Mouse (Mus musculus): ENCODE data around the gene Trabd2b. TPM values are rescaled to one million over a fixed set of nuclear protein-coding genes. Genes with fewer than 3 reads are reported as not detected.

Gene Trabd2b
- total RNA-seq, 1 experiment = 0.31 TPM

- Histone ChIP-seq H3K27ac (ENCODE audit: insufficient read depth, low read depth, low read length, poor library complexity, severe bottlenecking) (no peak overlapping the region), H3K9ac (ENCODE audit: insufficient read depth, low read depth, low read length, poor library complexity, severe bottlenecking) (no peak overlapping the region), H3K4me3 (ENCODE audit: insufficient read depth in 1 of 2, low read depth in 1 of 2, low read length in 2 of 2, poor library complexity in 1 of 2, severe bottlenecking in 1 of 2) (no peak overlapping the region), H3K4me1 (ENCODE audit: control insufficient read depth in 2 of 2, insufficient read depth in 2 of 2, low read length in 2 of 2, poor library complexity in 1 of 2) (no peaks in the 10 kb centered on the region), H3K36me3 (ENCODE audit: control insufficient read depth, insufficient read depth, low read length, poor library complexity, severe bottlenecking) (no peaks in the 10 kb centered on the region), H3K9me3 (ENCODE audit: control insufficient read depth, insufficient read depth, low read depth, low read length) (no peaks in the 10 kb centered on the region)
- in situ Hi-C loops (cut with MboI; ENCODE audit: low sequenced_read_pairs in 2 of 2, unreplicated experiment in 2 of 2) = no loop called here
- TF ChIP-seq ZC3H11A (IDR thresholded peaks at IDR 0.05; ENCODE audit: borderline replicate concordance, low read depth, low read length) (no peak), ZNF384 (IDR thresholded peaks at IDR 0.05; ENCODE audit: low read depth, low read length) (no peak), HCFC1 (IDR thresholded peaks at IDR 0.05; ENCODE audit: borderline replicate concordance, insufficient read depth, low read length) (no peak), MAFK (IDR thresholded peaks at IDR 0.05; ENCODE audit: insufficient read depth, low read depth, low read length) (no peak)
- no peak for DNase-seq (ENCODE audit: low read depth, low spot score)
Observed at GRCm38 (mm10) chr4:114560638-114561216, 154.2 kb downstream of the Trabd2b start.

GRCm38 (mm10) chr4:114564131-114564695 lies 157.7 kb downstream of the Trabd2b start:
- Histone ChIP-seq H3K9ac (ENCODE audit: insufficient read depth, low read depth, low read length, poor library complexity, severe bottlenecking) (no peak overlapping the region), H3K4me3 (ENCODE audit: insufficient read depth in 1 of 2, low read depth in 1 of 2, low read length in 2 of 2, poor library complexity in 1 of 2, severe bottlenecking in 1 of 2) (no peak overlapping the region), H3K36me3 (ENCODE audit: control insufficient read depth, insufficient read depth, low read length, poor library complexity, severe bottlenecking) (no peaks in the 10 kb centered on the region), H3K4me1 (ENCODE audit: control insufficient read depth in 2 of 2, insufficient read depth in 2 of 2, low read length in 2 of 2, poor library complexity in 1 of 2) (no peaks in the 10 kb centered on the region), H3K9me3 (ENCODE audit: control insufficient read depth, insufficient read depth, low read depth, low read length) (no peaks in the 10 kb centered on the region), H3K27ac (ENCODE audit: insufficient read depth, low read depth, low read length, poor library complexity, severe bottlenecking) (no peak overlapping the region)
- TF ChIP-seq CHD2 (IDR thresholded peaks at IDR 0.05; ENCODE audit: low read depth, low read length) (no peak), HCFC1 (IDR thresholded peaks at IDR 0.05; ENCODE audit: borderline replicate concordance, insufficient read depth, low read length) (no peak), MAFK (IDR thresholded peaks at IDR 0.05; ENCODE audit: insufficient read depth, low read depth, low read length) (no peak), ZNF384 (IDR thresholded peaks at IDR 0.05; ENCODE audit: low read depth, low read length) (no peak), ZC3H11A (IDR thresholded peaks at IDR 0.05; ENCODE audit: borderline replicate concordance, low read depth, low read length) (no peak)
- DNase-seq (ENCODE audit: low read depth, low spot score) = no peak
- in situ Hi-C loops (cut with MboI; ENCODE audit: low sequenced_read_pairs in 2 of 2, unreplicated experiment in 2 of 2) = no loop called here

- Histone ChIP-seq H3K36me3 (ENCODE audit: control insufficient read depth, insufficient read depth, low read length, poor library complexity, severe bottlenecking) (no peaks in the 10 kb centered on the region), H3K9ac (ENCODE audit: insufficient read depth, low read depth, low read length, poor library complexity, severe bottlenecking) (no peak overlapping the region)
- in situ Hi-C loops (cut with MboI; ENCODE audit: low sequenced_read_pairs in 2 of 2, unreplicated experiment in 2 of 2) = no loop called here
Observed at GRCm38 (mm10) chr4:114567594-114567993, 161.1 kb downstream of the Trabd2b start.

GRCm38 (mm10) chr4:114568081-114568605 lies 161.6 kb downstream of the Trabd2b start:
- DNase-seq (ENCODE audit: low read depth, low spot score) = no peak
- Histone ChIP-seq H3K4me3 (ENCODE audit: insufficient read depth in 1 of 2, low read depth in 1 of 2, low read length in 2 of 2, poor library complexity in 1 of 2, severe bottlenecking in 1 of 2) (no peak overlapping the region), H3K4me1 (ENCODE audit: control insufficient read depth in 2 of 2, insufficient read depth in 2 of 2, low read length in 2 of 2, poor library complexity in 1 of 2) (no peaks in the 10 kb centered on the region), H3K36me3 (ENCODE audit: control insufficient read depth, insufficient read depth, low read length, poor library complexity, severe bottlenecking) (no peaks in the 10 kb centered on the region), H3K9me3 (ENCODE audit: control insufficient read depth, insufficient read depth, low read depth, low read length) (no peaks in the 10 kb centered on the region), H3K9ac (ENCODE audit: insufficient read depth, low read depth, low read length, poor library complexity, severe bottlenecking) (no peak overlapping the region), H3K27ac (ENCODE audit: insufficient read depth, low read depth, low read length, poor library complexity, severe bottlenecking) (no peak overlapping the region)
- TF ChIP-seq HCFC1 (IDR thresholded peaks at IDR 0.05; ENCODE audit: borderline replicate concordance, insufficient read depth, low read length) = no peak
- TF ChIP-seq ZC3H11A (IDR thresholded peaks at IDR 0.05; ENCODE audit: borderline replicate concordance, low read depth, low read length) = no peak
- TF ChIP-seq MAFK (IDR thresholded peaks at IDR 0.05; ENCODE audit: insufficient read depth, low read depth, low read length) = no peak
- TF ChIP-seq CHD2 (IDR thresholded peaks at IDR 0.05; ENCODE audit: low read depth, low read length) = no peak
- no peak for TF ChIP-seq ZNF384 (IDR thresholded peaks at IDR 0.05; ENCODE audit: low read depth, low read length)
- in situ Hi-C loops (cut with MboI; ENCODE audit: low sequenced_read_pairs in 2 of 2, unreplicated experiment in 2 of 2) = no loop called here

More at GRCm38 (mm10) chr4:114567594-114567993, 161.1 kb downstream of the Trabd2b start:
- TF ChIP-seq CHD2 (IDR thresholded peaks at IDR 0.05; ENCODE audit: low read depth, low read length) (no peak), MAFK (IDR thresholded peaks at IDR 0.05; ENCODE audit: insufficient read depth, low read depth, low read length) (no peak), ZNF384 (IDR thresholded peaks at IDR 0.05; ENCODE audit: low read depth, low read length) (no peak), HCFC1 (IDR thresholded peaks at IDR 0.05; ENCODE audit: borderline replicate concordance, insufficient read depth, low read length) (no peak), ZC3H11A (IDR thresholded peaks at IDR 0.05; ENCODE audit: borderline replicate concordance, low read depth, low read length) (no peak)
- no peaks in the 10 kb centered on the region for H3K4me1 ChIP-seq (ENCODE audit: control insufficient read depth in 2 of 2, insufficient read depth in 2 of 2, low read length in 2 of 2, poor library complexity in 1 of 2)
- no peak overlapping the region for H3K4me3 ChIP-seq (ENCODE audit: insufficient read depth in 1 of 2, low read depth in 1 of 2, low read length in 2 of 2, poor library complexity in 1 of 2, severe bottlenecking in 1 of 2)
- H3K27ac ChIP-seq (ENCODE audit: insufficient read depth, low read depth, low read length, poor library complexity, severe bottlenecking) = no peak overlapping the region
- DNase-seq (ENCODE audit: low read depth, low spot score) = no peak
- H3K9me3 ChIP-seq (ENCODE audit: control insufficient read depth, insufficient read depth, low read depth, low read length) = no peaks in the 10 kb centered on the region

Data from ES-E14 (cell line).